Mouse (Mus musculus) hindbrain, embryonic 15.5 days (tissue): ENCODE measurements around the gene Ptcd2. TPM values are rescaled to one million over a fixed set of nuclear protein-coding genes. Genes with fewer than 3 reads are reported as not detected.
"Not testable (repeated sequence)": the region's sequence is repeated elsewhere in the genome, so short reads cannot be mapped to it uniquely, and the experiment has no call there.

Experiments used
- ATAC-seq: fragments of 200-750 bp; cut with Nextera tagmentation; 2 replicates; pipeline ENCODE4 v1.8.0; 2017; ENCODE audit warnings: low read depth, moderate number of reproducible peaks, moderate TSS enrichment; ENCODE audit not compliant: low FRiP score
- H3K27ac ChIP-seq: fragments of 300-500 bp; sonication (generic); replicated peaks from 2 replicates; pipeline ENCODE4 v1.5.1; 2015; ENCODE audit warnings: mild to moderate bottlenecking, inconsistent platforms
- H3K27me3 ChIP-seq: fragments of 300-500 bp; sonication (generic); 2 replicates; pipeline ENCODE4 v1.6.1; 2015; ENCODE audit warnings: control low read depth, inconsistent platforms
- H3K36me3 ChIP-seq: fragments of 300-500 bp; sonication (generic); 2 replicates; pipeline ENCODE4 v1.6.1; 2015; ENCODE audit warnings: control low read depth, inconsistent platforms
- H3K4me1 ChIP-seq: fragments of 300-500 bp; sonication (generic); replicated peaks from 2 replicates; pipeline ENCODE4 v1.6.1; 2015; ENCODE audit warnings: control low read depth, inconsistent platforms
- H3K4me2 ChIP-seq: fragments of 300-500 bp; sonication (generic); 2 replicates; pipeline ENCODE4 v1.6.1; 2015; ENCODE audit warnings: moderate library complexity, mild to moderate bottlenecking, inconsistent platforms
- H3K4me3 ChIP-seq: fragments of 300-500 bp; sonication (generic); 2 replicates; pipeline ENCODE4 v1.5.1; 2015; ENCODE audit warnings: mild to moderate bottlenecking, inconsistent platforms
- H3K9ac ChIP-seq: fragments of 300-500 bp; sonication (generic); 2 replicates; pipeline ENCODE4 v1.6.1; 2015; ENCODE audit warnings: inconsistent platforms
- H3K9me3 ChIP-seq: fragments of 300-500 bp; sonication (generic); 2 replicates; pipeline ENCODE4 v1.6.1; 2016; ENCODE audit warnings: control low read depth, inconsistent platforms
- WGBS: fragments of 180-500 bp; shearing (Covaris S2); methylation state at CpG from one replicate; pipeline ENCODE4 v1.1.7; 2015; 5-methylcytosine and 5-hydroxymethylcytosine counted together
- polyA plus RNA-seq: library from polyadenylated mRNA; unstranded; fragments of >200 nt; fragmentation: Nextera tagmentation; extraction: Ambion mirVana; gene quantifications from 2 replicates; pipeline ENCODE4 v1.2.1, GENCODE M21; 2015

The Ptcd2 gene
- polyA plus RNA-seq, 1 experiment from 2014 or later, result 53.1 TPM

DNA sequence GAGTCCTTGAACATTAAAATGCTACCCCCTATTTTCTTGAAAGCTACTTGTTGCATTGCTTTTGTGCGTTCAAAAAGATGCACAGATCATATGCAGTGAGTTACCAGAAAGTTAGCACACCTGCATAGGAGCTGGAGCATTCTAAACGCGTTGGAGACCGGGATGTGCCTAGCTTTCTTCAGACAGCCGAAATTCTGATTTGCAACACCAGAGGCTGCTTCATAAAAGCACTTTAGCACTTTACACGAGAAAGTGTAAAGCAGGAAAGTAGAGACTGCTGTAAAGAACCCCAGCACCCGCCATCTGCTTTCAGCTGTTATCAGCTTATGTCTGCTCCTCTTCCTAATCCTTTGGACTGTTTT is 9.0 kb upstream of the Ptcd2 start:
- H3K4me2 ChIP-seq, result peak overlapping the region; percentile 61
- peak overlapping the region; percentile 42 for H3K4me3 ChIP-seq
- peaks cover 13% of the 10 kb centered on the region for H3K4me1 ChIP-seq
- H3K27me3 ChIP-seq, result no peaks in the 10 kb centered on the region
- no peaks in the 10 kb centered on the region for H3K9me3 ChIP-seq
- no peak for ATAC-seq
- peaks cover 7% of the 10 kb centered on the region for H3K36me3 ChIP-seq
- peak overlapping the region; percentile 86 for H3K27ac ChIP-seq
- H3K9ac ChIP-seq, result peak overlapping the region; percentile 37; the same call in 1 of the 2 replicates
- WGBS, result 9% methylated on average over 7 of the region's 7 CpGs

GRCm38 (mm10) chr13:99352758-99353489 is 8.4 kb upstream of the Ptcd2 start:
- Histone ChIP-seq H3K4me2 (peak overlapping the region; percentile 61), H3K4me3 (peak overlapping the region; percentile 42), H3K9me3 (no peaks in the 10 kb centered on the region), H3K9ac (peak overlapping the region; percentile 37; the same call in 1 of the 2 replicates), H3K27me3 (no peaks in the 10 kb centered on the region), H3K27ac (peak overlapping the region; percentile 86), H3K36me3 (peaks cover 10% of the 10 kb centered on the region), H3K4me1 (peaks cover 10% of the 10 kb centered on the region)
- WGBS, result 12% methylated on average over 28 of the region's 28 CpGs
- ATAC-seq, result peak; percentile 100

GRCm38 (mm10) chr13:99351596-99351995 is 7.1 kb upstream of the Ptcd2 start:
- peaks cover 10% of the 10 kb centered on the region for H3K4me1 ChIP-seq
- H3K27me3 ChIP-seq, result no peaks in the 10 kb centered on the region
- no peak overlapping the region for H3K9ac ChIP-seq
- WGBS, result 86% methylated on average over 3 of the region's 3 CpGs
- H3K9me3 ChIP-seq, result no peaks in the 10 kb centered on the region
- no peak overlapping the region for H3K4me3 ChIP-seq
- peaks cover 10% of the 10 kb centered on the region for H3K36me3 ChIP-seq
- no peak overlapping the region for H3K4me2 ChIP-seq
- ATAC-seq, result no peak
- H3K27ac ChIP-seq, result no peak overlapping the region

DNA sequence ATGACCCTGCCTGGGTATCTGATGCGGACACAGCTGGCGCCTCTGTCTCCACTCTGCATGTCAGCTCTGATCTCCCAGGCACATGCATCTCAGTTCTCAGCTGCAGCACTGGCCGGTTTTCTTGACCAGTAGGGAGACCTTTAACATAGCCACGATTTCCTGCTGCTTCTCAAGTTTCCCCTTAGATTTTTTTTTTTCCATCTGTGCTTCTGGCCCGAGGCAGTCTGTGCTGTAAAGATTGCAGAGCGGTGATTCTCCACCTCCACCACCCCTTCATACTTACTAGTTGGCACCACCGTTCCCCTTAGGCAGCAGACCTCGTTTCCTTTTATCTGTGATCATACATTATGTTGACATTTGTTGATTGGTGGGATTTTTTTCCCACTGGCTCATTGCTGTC is 6.7 kb upstream of the Ptcd2 start:
- Histone ChIP-seq H3K9ac (no peak overlapping the region), H3K4me1 (peaks cover 10% of the 10 kb centered on the region), H3K4me2 (no peak overlapping the region), H3K27me3 (no peaks in the 10 kb centered on the region), H3K36me3 (peaks cover 10% of the 10 kb centered on the region), H3K27ac (no peak overlapping the region), H3K9me3 (no peaks in the 10 kb centered on the region), H3K4me3 (no peak overlapping the region)
- WGBS, result 79% methylated on average over 8 of the region's 8 CpGs
- ATAC-seq, result no peak

- Histone ChIP-seq H3K9ac (no peak overlapping the region), H3K36me3 (peaks cover 10% of the 10 kb centered on the region), H3K4me2 (no peak overlapping the region), H3K27me3 (no peaks in the 10 kb centered on the region), H3K4me1 (peaks cover 19% of the 10 kb centered on the region), H3K4me3 (no peak overlapping the region), H3K9me3 (no peaks in the 10 kb centered on the region), H3K27ac (no peak overlapping the region)
- 95% methylated on average over 6 of the region's 6 CpGs for WGBS
- no peak for ATAC-seq
These were observed 5.5 kb upstream of the Ptcd2 start for GRCm38 (mm10) chr13:99350009-99350408.

- peak; percentile 89; the same call in 1 of the 2 replicates for ATAC-seq
- H3K4me3 ChIP-seq, result peak overlapping the region; percentile 66
- H3K4me1 ChIP-seq, result peaks cover 20% of the 10 kb centered on the region
These were observed 468 bp downstream of the Ptcd2 start for GRCm38 (mm10) chr13:99343876-99344598.

DNA sequence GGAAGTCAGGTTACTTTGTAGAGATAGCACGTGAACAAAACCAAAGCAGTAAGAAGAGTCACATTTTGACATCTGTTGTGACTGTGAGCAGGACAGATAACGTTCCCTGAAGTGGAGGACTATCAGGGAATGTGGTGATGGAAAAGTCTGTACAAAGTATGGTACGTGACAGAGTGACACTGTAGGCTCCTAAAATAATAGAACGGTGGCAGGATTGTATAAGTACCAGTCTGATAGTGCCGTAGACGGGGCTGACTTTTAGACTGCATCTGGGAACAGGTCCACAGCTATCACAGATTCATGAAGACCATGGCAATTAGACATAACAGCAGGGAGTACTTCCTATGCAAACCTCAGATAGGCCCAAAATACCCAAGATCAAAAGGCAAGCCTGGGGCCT is 3.0 kb downstream of the Ptcd2 start:
- no peaks in the 10 kb centered on the region for H3K9me3 ChIP-seq
- no peak for ATAC-seq
- no peak overlapping the region for H3K4me2 ChIP-seq
- no peaks in the 10 kb centered on the region for H3K27me3 ChIP-seq
- 95% methylated on average over 6 of the region's 6 CpGs for WGBS
- no peak overlapping the region for H3K27ac ChIP-seq
- no peak overlapping the region for H3K9ac ChIP-seq
- H3K4me1 ChIP-seq, result peaks cover 20% of the 10 kb centered on the region
- peaks cover 50% of the 10 kb centered on the region for H3K36me3 ChIP-seq
- no peak overlapping the region for H3K4me3 ChIP-seq

More at GRCm38 (mm10) chr13:99343876-99344598, 468 bp downstream of the Ptcd2 start:
- 3% methylated on average over 30 of the region's 30 CpGs for WGBS
- H3K27me3 ChIP-seq, result no peaks in the 10 kb centered on the region
- peaks cover 42% of the 10 kb centered on the region for H3K36me3 ChIP-seq
- peak overlapping the region; percentile 69 for H3K4me2 ChIP-seq
- peak overlapping the region; percentile 78 for H3K9ac ChIP-seq
- peak overlapping the region; percentile 88 for H3K27ac ChIP-seq
- no peaks in the 10 kb centered on the region for H3K9me3 ChIP-seq

GRCm38 (mm10) chr13:99337510-99337909 is 7.0 kb downstream of the Ptcd2 start:
- Histone ChIP-seq H3K4me2 (no peak overlapping the region), H3K9ac (no peak overlapping the region), H3K27me3 (no peaks in the 10 kb centered on the region), H3K27ac (no peak overlapping the region), H3K9me3 (no peaks in the 10 kb centered on the region), H3K4me3 (no peak overlapping the region), H3K4me1 (0 out of 2 replicates have a peak, but pooled peaks cover 3% of the 10 kb centered on the region), H3K36me3 (peaks cover 76% of the 10 kb centered on the region)
- ATAC-seq, result no peak
- WGBS, result 92% methylated on average over 6 of the region's 6 CpGs

GRCm38 (mm10) chr13:99331255-99331654 is 13.2 kb downstream of the Ptcd2 start:
- no peak for ATAC-seq
- H3K9me3 ChIP-seq, result no peaks in the 10 kb centered on the region
- no peak overlapping the region for H3K9ac ChIP-seq
- peaks cover 87% of the 10 kb centered on the region for H3K36me3 ChIP-seq
- no peaks in the 10 kb centered on the region for H3K4me1 ChIP-seq
- WGBS, result 68% methylated on average over 4 of the region's 4 CpGs
- no peaks in the 10 kb centered on the region for H3K27me3 ChIP-seq
- no peak overlapping the region for H3K27ac ChIP-seq
- no peak overlapping the region for H3K4me2 ChIP-seq
- H3K4me3 ChIP-seq, result no peak overlapping the region

- H3K27ac ChIP-seq, H3K9me3 ChIP-seq, H3K27me3 ChIP-seq, H3K4me2 ChIP-seq, H3K4me3 ChIP-seq, ATAC-seq, H3K9ac ChIP-seq, H3K4me1 ChIP-seq: not testable (repeated sequence)
- WGBS, result 90% methylated on average over 8 of the region's 8 CpGs
- H3K36me3 ChIP-seq, result peaks cover 64% of the 10 kb centered on the region
These were observed 20.2 kb downstream of the Ptcd2 start for GRCm38 (mm10) chr13:99324337-99324685.

GRCm38 (mm10) chr13:99323632-99324336 is 20.7 kb downstream of the Ptcd2 start:
- no peaks in the 10 kb centered on the region for H3K4me1 ChIP-seq
- H3K36me3 ChIP-seq, result peaks cover 59% of the 10 kb centered on the region
- H3K4me2 ChIP-seq, result no peak overlapping the region
- no peaks in the 10 kb centered on the region for H3K27me3 ChIP-seq
- H3K4me3 ChIP-seq, result no peak overlapping the region
- H3K9ac ChIP-seq, result no peak overlapping the region
- ATAC-seq, result 0 out of 2 replicates have a peak, but pooled peaks have one; percentile 42
- H3K9me3 ChIP-seq, result no peaks in the 10 kb centered on the region
- H3K27ac ChIP-seq, result no peak overlapping the region
- 68% methylated on average over 7 of the region's 7 CpGs for WGBS

DNA sequence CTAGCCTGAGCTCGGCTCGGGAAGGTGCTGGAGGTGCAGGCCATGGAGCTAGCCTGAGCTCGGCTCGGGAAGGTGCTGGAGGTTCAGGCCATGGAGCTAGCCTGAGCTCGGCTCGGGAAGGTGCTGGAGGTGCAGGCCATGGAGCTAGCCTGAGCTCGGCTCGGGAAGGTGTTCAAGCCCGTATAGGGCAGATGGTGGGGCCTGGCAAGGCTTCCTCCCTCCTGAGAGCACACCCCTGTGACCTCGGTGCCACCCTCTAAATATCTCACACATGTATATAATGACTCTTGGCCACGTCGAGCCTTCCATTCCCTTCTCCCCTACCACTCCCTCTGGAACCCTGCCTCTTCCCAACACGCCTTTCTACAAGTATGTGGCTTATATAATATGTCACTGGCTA is 21.6 kb downstream of the Ptcd2 start:
- H3K4me3 ChIP-seq, H3K9ac ChIP-seq, H3K4me1 ChIP-seq, H3K4me2 ChIP-seq, ATAC-seq, H3K9me3 ChIP-seq, H3K27me3 ChIP-seq, H3K27ac ChIP-seq: not testable (repeated sequence)
- H3K36me3 ChIP-seq, result peaks cover 53% of the 10 kb centered on the region
- WGBS, result 90% methylated on average over 13 of the region's 13 CpGs
